Mouse (Mus musculus) CH12.LX (cell line): ENCODE measurements around the gene R3hdm2. TPM values are rescaled to one million over a fixed set of nuclear protein-coding genes. Genes with fewer than 3 reads are reported as not detected.

Source experiments
- DNase-seq: peaks from one replicate; pipeline ENCODE4 v3.0.0-alpha.2; 2013; ENCODE audit errors: extremely low read depth
- H3K27ac ChIP-seq: 2 replicates; pipeline ENCODE4 v1.5.1; 2012; ENCODE audit warnings: low read depth, mild to moderate bottlenecking, control low read depth, moderate library complexity; ENCODE audit not compliant: insufficient read depth
- H3K27me3 ChIP-seq: replicated peaks from 2 replicates; pipeline ENCODE3; 2012; ENCODE audit warnings: inconsistent platforms
- H3K36me3 ChIP-seq, 2 experiments: replicated peaks in 1 of 2; 2 replicates each; pipeline versions ENCODE3 to v1.6.1; 2012; ENCODE audit warnings: inconsistent platforms in 1 of 2, low read length in 1 of 2, mild to moderate bottlenecking in 1 of 2, mixed read lengths in 1 of 2, moderate library complexity in 1 of 2; ENCODE audit not compliant: control insufficient read depth in 1 of 2, insufficient read depth in 1 of 2
- H3K4me1 ChIP-seq, 2 experiments: 2 replicates each; pipeline ENCODE4 v1.6.1; 2012; ENCODE audit warnings: inconsistent platforms in 1 of 2, moderate library complexity in 1 of 2; ENCODE audit not compliant: insufficient read depth in 2 of 2, control insufficient read depth in 1 of 2
- H3K4me2 ChIP-seq: 2 replicates; pipeline ENCODE4 v1.6.1; 2012; ENCODE audit warnings: low read depth, mild to moderate bottlenecking, control low read depth; ENCODE audit not compliant: poor library complexity, insufficient read depth, severe bottlenecking
- H3K4me3 ChIP-seq, 3 experiments: fragments of 150-350 bp in 1 of 3; sonication (generic) in 1 of 3; replicated peaks in 1 of 3; 2 replicates each; pipeline versions ENCODE3 to v1.5.1; 2011 to 2012; ENCODE audit warnings: low read depth in 2 of 3, low read length in 2 of 3, mild to moderate bottlenecking in 2 of 3, moderate library complexity in 2 of 3, control low read depth in 1 of 3, improper control_type of control experiment in 1 of 3, inconsistent platforms in 1 of 3, mixed read lengths in 1 of 3; ENCODE audit not compliant: poor library complexity in 1 of 3
- H3K79me2 ChIP-seq: replicated peaks from 2 replicates; pipeline ENCODE4 v1.6.1; 2012; ENCODE audit warnings: mild to moderate bottlenecking, moderate library complexity; ENCODE audit not compliant: control insufficient read depth, poor library complexity, insufficient read depth, severe bottlenecking; ENCODE audit errors: extremely low read depth
- H3K9ac ChIP-seq: 2 replicates; pipeline ENCODE4 v1.6.1; 2012; ENCODE audit warnings: low read depth, mild to moderate bottlenecking, control low read depth, moderate library complexity; ENCODE audit not compliant: insufficient read depth
- H3K9me3 ChIP-seq: replicated peaks from 2 replicates; pipeline ENCODE3; 2012; ENCODE audit warnings: low read length, inconsistent platforms, mixed read lengths
- BHLHE40 ChIP-seq: IDR thresholded peaks from 2 replicates; pipeline ENCODE4 v1.6.1; 2011; ENCODE audit warnings: mild to moderate bottlenecking, low read depth, low read length, improper control_type of control experiment
- CHD1 ChIP-seq: IDR thresholded peaks from 2 replicates; pipeline ENCODE4 v1.6.1; 2012; ENCODE audit warnings: low read depth, low read length, improper control_type of control experiment, inconsistent platforms
- CHD2 ChIP-seq: IDR thresholded peaks from 2 replicates; pipeline ENCODE4 v1.6.1; 2011; ENCODE audit warnings: low read length, improper control_type of control experiment
- CTCF ChIP-seq, 2 experiments: IDR thresholded peaks in 1 of 2; conservative IDR thresholded peaks in 1 of 2; 2 replicates each; pipeline ENCODE4 v1.5.1; 2011 to 2012; ENCODE audit warnings: low read depth in 2 of 2, low read length in 2 of 2, improper control_type of control experiment in 1 of 2, inconsistent platforms in 1 of 2, mild to moderate bottlenecking in 1 of 2, moderate library complexity in 1 of 2
- E2F4 ChIP-seq: IDR thresholded peaks from 2 replicates; pipeline ENCODE4 v1.6.1; 2011; ENCODE audit warnings: low read depth, low read length, improper control_type of control experiment; ENCODE audit not compliant: insufficient replicate concordance
- ELF1 ChIP-seq: IDR thresholded peaks from 2 replicates; pipeline ENCODE4 v1.6.1; 2014; ENCODE audit warnings: low read depth, mild to moderate bottlenecking, inconsistent platforms, low read length, improper control_type of control experiment
- EP300 ChIP-seq: IDR thresholded peaks from 2 replicates; pipeline ENCODE4 v1.6.1; 2011; ENCODE audit warnings: low read length, improper control_type of control experiment
- ETS1 ChIP-seq: conservative IDR thresholded peaks from 2 replicates; pipeline ENCODE4 v1.6.1; 2012; ENCODE audit warnings: low read depth, mild to moderate bottlenecking, inconsistent platforms, low read length, improper control_type of control experiment, moderate library complexity
- GABPA ChIP-seq: IDR thresholded peaks from 2 replicates; pipeline ENCODE4 v1.6.1; 2012; ENCODE audit warnings: low read depth, low read length, improper control_type of control experiment, inconsistent platforms; ENCODE audit not compliant: insufficient replicate concordance
- HCFC1 ChIP-seq: IDR thresholded peaks from 2 replicates; pipeline ENCODE4 v1.6.1; 2012; ENCODE audit warnings: low read depth, mild to moderate bottlenecking, inconsistent platforms, low read length, improper control_type of control experiment
- JUND ChIP-seq: conservative IDR thresholded peaks from 2 replicates; pipeline ENCODE4 v1.6.1; 2011; ENCODE audit warnings: low read depth, low read length, improper control_type of control experiment
- KAT2A ChIP-seq: IDR thresholded peaks from 2 replicates; pipeline ENCODE4 v1.6.1; 2012; ENCODE audit warnings: low read length, improper control_type of control experiment, inconsistent platforms; ENCODE audit not compliant: insufficient replicate concordance
- MAFK ChIP-seq: IDR thresholded peaks from 2 replicates; pipeline ENCODE4 v1.6.1; 2011; ENCODE audit warnings: low read length, improper control_type of control experiment; ENCODE audit not compliant: insufficient replicate concordance
- MAX ChIP-seq: IDR thresholded peaks from 2 replicates; pipeline ENCODE4 v1.6.1; 2011; ENCODE audit warnings: low read length, improper control_type of control experiment
- MAZ ChIP-seq: IDR thresholded peaks from 2 replicates; pipeline ENCODE4 v1.6.1; 2012; ENCODE audit warnings: low read depth, mild to moderate bottlenecking, inconsistent platforms, low read length, improper control_type of control experiment, moderate library complexity
- MEF2A ChIP-seq: IDR thresholded peaks from 2 replicates; pipeline ENCODE4 v1.6.1; 2014; ENCODE audit warnings: low read depth, mild to moderate bottlenecking, inconsistent platforms, low read length, improper control_type of control experiment, borderline replicate concordance
- MXI1 ChIP-seq: IDR thresholded peaks from 2 replicates; pipeline ENCODE4 v1.6.1; 2011; ENCODE audit warnings: mild to moderate bottlenecking, low read depth, low read length, improper control_type of control experiment
- MYC ChIP-seq: IDR thresholded peaks from 2 replicates; pipeline ENCODE4 v1.6.1; 2011; ENCODE audit warnings: low read depth, mild to moderate bottlenecking, improper control_type of control experiment, low read length
- NELFE ChIP-seq: IDR thresholded peaks from 2 replicates; pipeline ENCODE4 v1.6.1; 2011; ENCODE audit warnings: low read depth, low read length, improper control_type of control experiment
- NRF1 ChIP-seq: IDR thresholded peaks from 2 replicates; pipeline ENCODE4 v1.6.1; 2014; ENCODE audit warnings: low read depth, mild to moderate bottlenecking, inconsistent platforms, low read length, improper control_type of control experiment, moderate library complexity
- PAX5 ChIP-seq: IDR thresholded peaks from 2 replicates; pipeline ENCODE4 v1.6.1; 2012; ENCODE audit warnings: low read length, inconsistent platforms, mixed read lengths
- POLR2A ChIP-seq: IDR thresholded peaks from 2 replicates; pipeline ENCODE4 v1.6.1; 2011; ENCODE audit warnings: low read depth, mild to moderate bottlenecking, improper control_type of control experiment, low read length
- RAD21 ChIP-seq: IDR thresholded peaks from 2 replicates; pipeline ENCODE4 v1.6.1; 2011; ENCODE audit warnings: low read depth, mild to moderate bottlenecking, low read length, improper control_type of control experiment, moderate library complexity
- SIN3A ChIP-seq: IDR thresholded peaks from 2 replicates; pipeline ENCODE4 v1.6.1; 2012; ENCODE audit warnings: low read length, improper control_type of control experiment, inconsistent platforms
- SMC3 ChIP-seq: IDR thresholded peaks from 2 replicates; pipeline ENCODE4 v1.6.1; 2011; ENCODE audit warnings: low read depth, low read length, improper control_type of control experiment
- TBP ChIP-seq: conservative IDR thresholded peaks from 2 replicates; pipeline ENCODE4 v1.6.1; 2011; ENCODE audit warnings: low read depth, low read length, improper control_type of control experiment
- TCF12 ChIP-seq: IDR thresholded peaks from 2 replicates; pipeline ENCODE4 v1.6.1; 2014; ENCODE audit warnings: low read depth, mild to moderate bottlenecking, inconsistent platforms, low read length, improper control_type of control experiment
- UBTF ChIP-seq: IDR thresholded peaks from 2 replicates; pipeline ENCODE4 v1.6.1; 2012; ENCODE audit warnings: low read depth, mild to moderate bottlenecking, inconsistent platforms, low read length, improper control_type of control experiment, moderate library complexity
- USF2 ChIP-seq: conservative IDR thresholded peaks from 2 replicates; pipeline ENCODE4 v1.6.1; 2011; ENCODE audit warnings: low read depth, low read length, improper control_type of control experiment
- ZC3H11A ChIP-seq: IDR thresholded peaks from 2 replicates; pipeline ENCODE4 v1.6.1; 2012; ENCODE audit warnings: low read depth, mild to moderate bottlenecking, inconsistent platforms, low read length, improper control_type of control experiment
- ZKSCAN1 ChIP-seq: IDR thresholded peaks from 2 replicates; pipeline ENCODE4 v1.6.1; 2012; ENCODE audit warnings: low read depth, inconsistent platforms, low read length, improper control_type of control experiment, borderline replicate concordance
- ZNF384 ChIP-seq: IDR thresholded peaks from 2 replicates; pipeline ENCODE4 v1.6.1; 2012; ENCODE audit warnings: low read depth, low read length, improper control_type of control experiment, inconsistent platforms
- dilution Hi-C: fragments of 300-500 bp; cut with MboI; formaldehyde crosslinking; loops from 2 replicates; pipeline ENCODE4 v1.14.3; 2020; ENCODE audit warnings: low sequenced_read_pairs; ENCODE audit not compliant: extremely low pct_unique_long_range_greater_than_20kb, extremely low pct_ligation_motif_present
- in situ Hi-C: fragments of 300-500 bp; cut with MboI; formaldehyde crosslinking; loops from 3 replicates; pipeline ENCODE4 v1.14.3; 2019; ENCODE audit warnings: low sequenced_read_pairs, low pct_ligation_motif_present, low pct_unique_long_range_greater_than_20kb, mixed read lengths
- polyA plus RNA-seq: library from polyadenylated mRNA; unstranded; fragments of >175 nt; gene quantifications from 2 replicates; pipeline ENCODE4 v1.2.1, GENCODE M21; 2012; ENCODE audit warnings: low read depth; ENCODE audit not compliant: insufficient read length
- total RNA-seq, 2 experiments: library from RNA; depleted of rRNA; stranded (reverse); fragments of 300-350 nt in 1 of 2; fragments of >200 nt in 1 of 2; gene quantifications; 2 replicates each; pipeline ENCODE4 v1.2.3; 2012 to 2014

The R3hdm2 gene
- total and polyA plus RNA-seq, 3 experiments, result 7.0 to 23.6 (median 8.7) TPM

DNA sequence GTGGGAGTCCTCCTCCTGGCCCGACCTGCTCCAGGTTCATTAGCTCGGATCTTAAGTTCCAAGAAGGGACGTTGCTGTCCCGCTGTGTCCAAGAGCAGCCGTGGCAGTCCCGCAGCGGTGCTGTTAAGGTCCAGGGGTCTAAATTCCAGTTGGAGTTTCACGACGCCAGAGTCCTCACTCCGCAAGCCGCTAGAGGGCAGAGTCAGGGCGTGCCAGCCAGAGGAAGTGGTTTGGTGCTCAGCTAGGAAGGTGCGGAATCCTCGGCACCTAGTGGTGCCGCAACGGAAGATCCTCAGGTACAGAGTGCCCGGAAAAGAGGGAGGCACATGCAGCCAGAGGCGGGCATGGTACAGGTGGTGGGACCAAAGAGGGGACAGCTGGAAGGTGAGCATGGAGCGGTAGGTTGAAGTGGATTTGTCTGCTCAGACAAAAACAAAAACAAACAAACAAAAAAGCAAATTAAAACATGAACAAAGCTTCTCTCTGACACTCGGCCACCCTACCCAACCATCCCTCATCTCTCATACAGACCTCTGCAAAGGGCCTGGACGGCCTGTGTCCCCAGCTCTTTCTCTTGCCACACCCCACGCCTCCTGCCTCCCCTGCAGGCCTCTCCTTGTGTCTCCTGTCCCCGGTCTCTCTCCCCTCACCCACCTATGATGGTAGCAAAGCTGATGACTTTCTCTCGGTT is 29.4 kb upstream of the R3hdm2 start:
- TF ChIP-seq MAX (peak; percentile 79), MXI1 (peak; percentile 51; the same call in 1 of the 2 replicates), ZKSCAN1 (no peak), POLR2A (peak; percentile 68), E2F4 (no peak), CHD1 (0 out of 2 replicates have a peak, but pooled peaks have one; percentile 8), USF2 (no peak), MEF2A (peak; percentile 59), ETS1 (peak; percentile 45), ELF1 (peak; percentile 68), SIN3A (peak; percentile 78), TBP (no peak; the same call in 1 of the 2 replicates), ZNF384 (no peak), KAT2A (no peak), CTCF (conservative IDR thresholded peaks at IDR 0.05 in 1 of 2, IDR thresholded peaks at IDR 0.05 in 1 of 2; ENCODE audit: low read depth in 2 of 2, low read length in 2 of 2) (peak; percentile 38 to 90; a peak in 3 of 4 replicates), MAFK (no peak), BHLHE40 (peak; percentile 84), EP300 (no peak), MYC (peak; percentile 88), MAZ (peak; percentile 57; the same call in 1 of the 2 replicates), SMC3 (peak; percentile 64), CHD2 (0 out of 2 replicates have a peak, but pooled peaks have one; percentile 8), PAX5 (no peak), NRF1 (no peak), HCFC1 (peak; percentile 67), JUND (no peak), NELFE (peak; percentile 60), GABPA (no peak), RAD21 (peak; percentile 64), TCF12 (peak; percentile 40; the same call in 1 of the 2 replicates), ZC3H11A (no peak), UBTF (no peak)
- TF ChIP-seq, all 38 proteins: peak for 18
- Histone ChIP-seq H3K9me3 (peaks cover 3% of the 10 kb centered on the region), H3K4me1 (peaks cover 19 to 38% of the 10 kb centered on the region in 2 experiments), H3K27me3 (no peaks in the 10 kb centered on the region), H3K4me3 (peak overlapping the region; percentile 62 to 86 (median 72)), H3K79me2 (no peaks in the 10 kb centered on the region), H3K36me3 (peaks cover 7 to 25% of the 10 kb centered on the region in 2 experiments), H3K9ac (peak overlapping the region; percentile 95), H3K27ac (peak overlapping the region; percentile 88), H3K4me2 (peak overlapping the region; percentile 73; the same call in 1 of the 2 replicates)
- DNase-seq, result peak; percentile 81
- dilution Hi-C loops (no loop called here), in situ Hi-C loops (no loop called here)
